Mouse (Mus musculus): ENCODE data around the gene Selplg.

Gene Selplg

GRCm38 (mm10) chr5:113855117-113855516 lies 22.7 kb upstream of the Selplg start:
- no peak for DNase-seq (ENCODE audit: extremely low spot score, low spot score)

- peak; percentile 83 for DNase-seq (ENCODE audit: extremely low spot score, low spot score)
Measured at GRCm38 (mm10) chr5:113854494-113854893, 22.1 kb upstream of the Selplg start.

GRCm38 (mm10) chr5:113853541-113853940 lies 21.1 kb upstream of the Selplg start:
- no peak for DNase-seq (ENCODE audit: extremely low spot score, low spot score)

- DNase-seq (ENCODE audit: extremely low spot score, low spot score) = no peak
Measured at GRCm38 (mm10) chr5:113852463-113852862, 20.0 kb upstream of the Selplg start.

- DNase-seq (ENCODE audit: extremely low spot score, low spot score) = no peak
Measured at GRCm38 (mm10) chr5:113850680-113851230, 18.3 kb upstream of the Selplg start.

- DNase-seq (ENCODE audit: extremely low spot score, low spot score) = no peak
Measured at GRCm38 (mm10) chr5:113847636-113848035, 15.2 kb upstream of the Selplg start.

- DNase-seq (ENCODE audit: extremely low spot score, low spot score) = no peak
Measured at GRCm38 (mm10) chr5:113846656-113847055, 14.2 kb upstream of the Selplg start.

GRCm38 (mm10) chr5:113845627-113846026 lies 13.2 kb upstream of the Selplg start:
- DNase-seq (ENCODE audit: extremely low spot score, low spot score) = no peak

GRCm38 (mm10) chr5:113844721-113845120 lies 12.3 kb upstream of the Selplg start:
- no peak for DNase-seq (ENCODE audit: extremely low spot score, low spot score)

- DNase-seq (ENCODE audit: extremely low spot score, low spot score) = no peak
Measured at GRCm38 (mm10) chr5:113844106-113844505, 11.7 kb upstream of the Selplg start.

- DNase-seq (ENCODE audit: extremely low spot score, low spot score) = no peak
Measured at GRCm38 (mm10) chr5:113842906-113843305, 10.5 kb upstream of the Selplg start.

- DNase-seq (ENCODE audit: extremely low spot score, low spot score) = no peak
Measured at GRCm38 (mm10) chr5:113842244-113842643, 9.8 kb upstream of the Selplg start.

- DNase-seq (ENCODE audit: extremely low spot score, low spot score) = no peak
Measured at GRCm38 (mm10) chr5:113841243-113842225, 9.1 kb upstream of the Selplg start.

- DNase-seq (ENCODE audit: extremely low spot score, low spot score) = no peak
Measured at GRCm38 (mm10) chr5:113840443-113840842, 8.0 kb upstream of the Selplg start.

GRCm38 (mm10) chr5:113836961-113837360 lies 4.5 kb upstream of the Selplg start:
- DNase-seq (ENCODE audit: extremely low spot score, low spot score) = no peak

- no peak for DNase-seq (ENCODE audit: extremely low spot score, low spot score)
Measured at GRCm38 (mm10) chr5:113833316-113833947, 988 bp upstream of the Selplg start.

GRCm38 (mm10) chr5:113831741-113832140 lies 703 bp downstream of the Selplg start:
- no peak for DNase-seq (ENCODE audit: extremely low spot score, low spot score)

- DNase-seq (ENCODE audit: extremely low spot score, low spot score) = no peak
Measured at GRCm38 (mm10) chr5:113830796-113831195, 1.6 kb downstream of the Selplg start.

GRCm38 (mm10) chr5:113830292-113830643 lies 2.2 kb downstream of the Selplg start:
- no peak for DNase-seq (ENCODE audit: extremely low spot score, low spot score)

- no peak for DNase-seq (ENCODE audit: extremely low spot score, low spot score)
Measured at GRCm38 (mm10) chr5:113829566-113830291, 2.7 kb downstream of the Selplg start.

GRCm38 (mm10) chr5:113828481-113828880 lies 4.0 kb downstream of the Selplg start:
- no peak for DNase-seq (ENCODE audit: extremely low spot score, low spot score)

- DNase-seq (ENCODE audit: extremely low spot score, low spot score) = no peak
Measured at GRCm38 (mm10) chr5:113827991-113828411, 4.4 kb downstream of the Selplg start.

Data from neural tube, embryonic 10.5 days (tissue).